Mouse (Mus musculus) kidney, embryonic 15.5 days (tissue): ENCODE results near the gene Arhgap45. TPM values are rescaled to one million over a fixed set of nuclear protein-coding genes. Genes with fewer than 3 reads are reported as not detected.

Experiments used
- ATAC-seq: fragments of 200-750 bp; cut with Nextera tagmentation; replicated peaks from 2 replicates; pipeline ENCODE4 v1.8.0; 2017; ENCODE audit warnings: moderate TSS enrichment; ENCODE audit not compliant: low FRiP score
- H3K27ac ChIP-seq: fragments of 300-500 bp; sonication (generic); 2 replicates; pipeline ENCODE4 v1.5.1; 2015; ENCODE audit warnings: mild to moderate bottlenecking, inconsistent platforms
- H3K27me3 ChIP-seq: fragments of 300-500 bp; sonication (generic); 2 replicates; pipeline ENCODE4 v1.6.1; 2015; ENCODE audit warnings: inconsistent platforms
- H3K36me3 ChIP-seq: fragments of 300-500 bp; sonication (generic); 2 replicates; pipeline ENCODE4 v1.6.1; 2015; ENCODE audit warnings: inconsistent platforms
- H3K4me1 ChIP-seq: fragments of 300-500 bp; sonication (generic); 2 replicates; pipeline ENCODE4 v1.6.1; 2015; ENCODE audit warnings: inconsistent platforms
- H3K4me2 ChIP-seq: fragments of 300-500 bp; sonication (generic); 2 replicates; pipeline ENCODE4 v1.6.1; 2015; ENCODE audit warnings: moderate library complexity, mild to moderate bottlenecking, inconsistent platforms
- H3K4me3 ChIP-seq: fragments of 300-500 bp; sonication (generic); replicated peaks from 2 replicates; pipeline ENCODE4 v1.5.1; 2015; ENCODE audit warnings: mild to moderate bottlenecking, inconsistent platforms
- H3K9ac ChIP-seq: fragments of 300-500 bp; sonication (generic); 2 replicates; pipeline ENCODE4 v1.6.1; 2015; ENCODE audit warnings: mild to moderate bottlenecking, inconsistent platforms
- H3K9me3 ChIP-seq: fragments of 300-500 bp; sonication (generic); replicated peaks from 2 replicates; pipeline ENCODE4 v1.6.1; 2016; ENCODE audit warnings: inconsistent platforms
- WGBS: fragments of 180-500 bp; shearing (Covaris S2); methylation state at CpG from one replicate; pipeline ENCODE4 v1.1.7; 2015; ENCODE audit warnings: mixed read lengths; 5-methylcytosine and 5-hydroxymethylcytosine counted together
- polyA plus RNA-seq: library from polyadenylated mRNA; unstranded; fragments of >200 nt; fragmentation: Nextera tagmentation; extraction: Ambion mirVana; gene quantifications from 2 replicates; pipeline ENCODE4 v1.2.1, GENCODE M21; 2015

Gene Arhgap45
- polyA plus RNA-seq, 1 experiment from 2014 or later: 10.0 TPM

GRCm38 (mm10) chr10:80018739-80019297, 2.4 kb downstream of the Arhgap45 start:
- H3K4me1 ChIP-seq: peaks cover 31% of the 10 kb centered on the region
- H3K4me2 ChIP-seq: peak overlapping the region; percentile 62
- 0 out of 2 replicates have a peak overlapping the region, but pooled peaks have one; percentile 33 for H3K9ac ChIP-seq
- no peaks in the 10 kb centered on the region for H3K36me3 ChIP-seq
- peak overlapping the region; percentile 42 for H3K4me3 ChIP-seq
- ATAC-seq: peak; percentile 65
- peaks cover 27% of the 10 kb centered on the region for H3K27me3 ChIP-seq
- H3K9me3 ChIP-seq: no peaks in the 10 kb centered on the region
- H3K27ac ChIP-seq: peak overlapping the region; percentile 77
- WGBS: 4% methylated on average over 15 of the region's 15 CpGs

GRCm38 (mm10) chr10:80019471-80020131, 3.1 kb downstream of the Arhgap45 start:
- ATAC-seq: peak; percentile 74
- H3K27ac ChIP-seq: peak overlapping the region; percentile 77
- H3K4me1 ChIP-seq: peaks cover 24% of the 10 kb centered on the region
- H3K36me3 ChIP-seq: no peaks in the 10 kb centered on the region
- peak overlapping the region; percentile 33; the same call in 1 of the 2 replicates for H3K9ac ChIP-seq
- peaks cover 19% of the 10 kb centered on the region for H3K27me3 ChIP-seq
- H3K4me3 ChIP-seq: peak overlapping the region; percentile 42
- WGBS: 13% methylated on average over 20 of the region's 20 CpGs
- H3K9me3 ChIP-seq: no peaks in the 10 kb centered on the region
- H3K4me2 ChIP-seq: peak overlapping the region; percentile 62

- no peaks in the 10 kb centered on the region for H3K9me3 ChIP-seq
- peak overlapping the region; percentile 42 for H3K4me3 ChIP-seq
- ATAC-seq: no peak
- H3K36me3 ChIP-seq: no peaks in the 10 kb centered on the region
- 38% methylated on average over 11 of the region's 11 CpGs for WGBS
- peaks cover 13% of the 10 kb centered on the region for H3K27me3 ChIP-seq
- H3K27ac ChIP-seq: peak overlapping the region; percentile 75
- peak overlapping the region; percentile 33; the same call in 1 of the 2 replicates for H3K9ac ChIP-seq
- H3K4me1 ChIP-seq: peaks cover 23% of the 10 kb centered on the region
- peak overlapping the region; percentile 62 for H3K4me2 ChIP-seq
Observed at GRCm38 (mm10) chr10:80020191-80020590, 3.7 kb downstream of the Arhgap45 start.

- peak overlapping the region; percentile 62 for H3K4me2 ChIP-seq
- no peak overlapping the region for H3K27ac ChIP-seq
- H3K9me3 ChIP-seq: no peaks in the 10 kb centered on the region
- no peak overlapping the region for H3K9ac ChIP-seq
- no peak for ATAC-seq
- peak overlapping the region; percentile 42 for H3K4me3 ChIP-seq
- 82% methylated on average over 18 of the region's 18 CpGs for WGBS
- no peaks in the 10 kb centered on the region for H3K36me3 ChIP-seq
- H3K4me1 ChIP-seq: peaks cover 24% of the 10 kb centered on the region
- peaks cover 8% of the 10 kb centered on the region for H3K27me3 ChIP-seq
Observed at GRCm38 (mm10) chr10:80020603-80021319, 4.3 kb downstream of the Arhgap45 start.

- peaks cover 28% of the 10 kb centered on the region for H3K4me1 ChIP-seq
- H3K9ac ChIP-seq: no peak overlapping the region
- no peak for ATAC-seq
- WGBS: 89% methylated on average over 13 of the region's 13 CpGs
- H3K27me3 ChIP-seq: peaks cover 4% of the 10 kb centered on the region; the same call in 1 of the 2 replicates
- no peaks in the 10 kb centered on the region for H3K36me3 ChIP-seq
- H3K4me2 ChIP-seq: no peak overlapping the region
- H3K27ac ChIP-seq: no peak overlapping the region
- no peaks in the 10 kb centered on the region for H3K9me3 ChIP-seq
- no peak overlapping the region for H3K4me3 ChIP-seq
Observed at GRCm38 (mm10) chr10:80021320-80021641, 4.8 kb downstream of the Arhgap45 start.

GRCm38 (mm10) chr10:80022164-80022563, 5.7 kb downstream of the Arhgap45 start:
- Histone ChIP-seq H3K4me3 (no peak overlapping the region), H3K27ac (no peak overlapping the region), H3K4me1 (peaks cover 28% of the 10 kb centered on the region), H3K36me3 (0 out of 2 replicates have a peak, but pooled peaks cover 4% of the 10 kb centered on the region), H3K27me3 (peaks cover 4% of the 10 kb centered on the region; the same call in 1 of the 2 replicates), H3K9ac (no peak overlapping the region), H3K9me3 (no peaks in the 10 kb centered on the region), H3K4me2 (no peak overlapping the region)
- WGBS: 92% methylated on average over 12 of the region's 12 CpGs
- no peak for ATAC-seq

GRCm38 (mm10) chr10:80022806-80023205, 6.4 kb downstream of the Arhgap45 start:
- Histone ChIP-seq H3K36me3 (peaks cover 7% of the 10 kb centered on the region; the same call in 1 of the 2 replicates), H3K4me1 (peaks cover 28% of the 10 kb centered on the region), H3K4me3 (no peak overlapping the region), H3K9ac (no peak overlapping the region), H3K9me3 (no peaks in the 10 kb centered on the region), H3K4me2 (no peak overlapping the region), H3K27ac (no peak overlapping the region), H3K27me3 (peaks cover 1% of the 10 kb centered on the region; the same call in 1 of the 2 replicates)
- no peak for ATAC-seq
- 94% methylated on average over 8 of the region's 8 CpGs for WGBS

- Histone ChIP-seq H3K4me3 (no peak overlapping the region), H3K4me2 (no peak overlapping the region), H3K27ac (no peak overlapping the region), H3K36me3 (peaks cover 7% of the 10 kb centered on the region; the same call in 1 of the 2 replicates), H3K9me3 (no peaks in the 10 kb centered on the region), H3K4me1 (peaks cover 24% of the 10 kb centered on the region), H3K9ac (no peak overlapping the region), H3K27me3 (no peaks in the 10 kb centered on the region)
- 75% methylated on average over 5 of the region's 5 CpGs for WGBS
- ATAC-seq: no peak
Observed at GRCm38 (mm10) chr10:80023758-80024157, 7.3 kb downstream of the Arhgap45 start.

- no peak overlapping the region for H3K9ac ChIP-seq
- H3K36me3 ChIP-seq: peaks cover 7% of the 10 kb centered on the region; the same call in 1 of the 2 replicates
- WGBS: 79% methylated on average over 15 of the region's 15 CpGs
- H3K4me3 ChIP-seq: no peak overlapping the region
- H3K9me3 ChIP-seq: no peaks in the 10 kb centered on the region
- H3K27ac ChIP-seq: no peak overlapping the region
- ATAC-seq: no peak
- peaks cover 17% of the 10 kb centered on the region for H3K4me1 ChIP-seq
- H3K4me2 ChIP-seq: no peak overlapping the region
- H3K27me3 ChIP-seq: no peaks in the 10 kb centered on the region
Observed at GRCm38 (mm10) chr10:80024229-80025043, 8.0 kb downstream of the Arhgap45 start.

- H3K9me3 ChIP-seq: no peaks in the 10 kb centered on the region
- H3K4me2 ChIP-seq: no peak overlapping the region
- no peak overlapping the region for H3K4me3 ChIP-seq
- peaks cover 12% of the 10 kb centered on the region for H3K4me1 ChIP-seq
- peaks cover 7% of the 10 kb centered on the region; the same call in 1 of the 2 replicates for H3K36me3 ChIP-seq
- no peaks in the 10 kb centered on the region for H3K27me3 ChIP-seq
- no peak overlapping the region for H3K27ac ChIP-seq
- WGBS: 58% methylated on average over 4 of the region's 4 CpGs
- no peak for ATAC-seq
- no peak overlapping the region for H3K9ac ChIP-seq
Observed at GRCm38 (mm10) chr10:80025044-80025347, 8.5 kb downstream of the Arhgap45 start.

- Histone ChIP-seq H3K27me3 (no peaks in the 10 kb centered on the region), H3K9ac (no peak overlapping the region), H3K4me3 (no peak overlapping the region), H3K4me2 (no peak overlapping the region), H3K27ac (no peak overlapping the region), H3K4me1 (peaks cover 7% of the 10 kb centered on the region), H3K36me3 (peaks cover 7% of the 10 kb centered on the region; the same call in 1 of the 2 replicates), H3K9me3 (no peaks in the 10 kb centered on the region)
- no peak for ATAC-seq
- 73% methylated on average over 10 of the region's 10 CpGs for WGBS
Observed at GRCm38 (mm10) chr10:80025463-80025862, 9.0 kb downstream of the Arhgap45 start.
